Mouse (Mus musculus) lung, adult 18-20 months (tissue): ENCODE measurements at regions not wholly inside any gene's neighbourhood (a gene's known extent, or its start where the extent isn't known, plus 50 kb on each side); places are given as distances from the start of the nearest gene placed in this dataset.

ENCODE experiments used
- DNase-seq, 2 experiments: peaks; one replicate each; pipeline ENCODE4 v3.0.0; 2022; ENCODE audit warnings: mixed read lengths in 2 of 2

DNA sequence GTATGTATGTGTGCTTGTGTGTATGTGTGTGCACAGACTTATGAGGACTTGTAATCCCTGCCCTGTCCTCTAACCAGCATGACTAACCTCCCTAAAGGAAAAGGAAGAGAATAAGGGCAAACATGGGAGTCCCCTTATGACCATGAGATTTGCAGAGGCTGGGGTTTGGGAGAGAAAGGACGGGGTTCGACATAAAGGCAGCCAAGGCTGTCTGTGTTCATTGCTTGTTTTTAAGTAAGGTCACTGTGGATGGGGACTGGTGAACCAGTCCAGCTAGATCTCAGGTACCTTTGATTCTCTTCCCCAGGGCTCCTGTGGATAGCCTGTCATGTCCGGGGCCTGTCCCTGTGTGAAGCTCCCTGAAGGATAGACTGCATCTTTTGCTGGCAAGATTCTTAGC is 55.6 kb downstream of the Irf2bp2 start:
- no peak for DNase-seq

DNA sequence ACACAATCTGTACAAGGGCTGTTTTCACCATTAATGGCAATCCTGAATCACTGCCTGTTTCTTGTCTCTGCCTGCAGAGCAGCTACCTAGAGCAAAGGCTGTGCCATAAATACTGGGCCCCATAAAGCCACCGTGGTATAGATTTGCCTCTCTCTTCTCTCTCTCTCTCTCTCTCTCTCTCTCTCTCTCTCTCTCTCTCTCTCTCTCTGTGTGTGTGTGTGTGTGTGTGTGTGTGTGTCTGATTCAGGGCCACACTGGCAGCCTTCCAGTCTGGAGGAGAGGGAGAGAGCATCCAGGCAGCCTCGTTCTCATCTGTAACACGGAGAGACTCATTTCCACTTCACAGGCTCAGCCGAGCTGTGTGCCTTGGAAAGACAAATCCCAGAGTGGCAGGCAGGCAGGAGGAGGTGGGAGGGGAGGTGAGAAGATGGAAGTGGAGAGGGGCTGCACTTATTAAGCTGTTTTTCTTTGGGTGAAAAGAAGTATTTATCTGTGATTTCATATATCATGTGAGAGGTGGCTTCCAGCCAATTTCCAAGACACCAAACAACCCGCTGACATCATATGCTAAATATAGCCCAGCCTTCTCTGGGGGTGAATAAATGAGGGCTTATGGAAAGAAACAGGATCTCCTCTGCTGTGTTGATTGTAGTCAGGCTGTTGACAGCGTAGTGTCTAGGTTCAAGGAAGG is 56.7 kb downstream of the Irf2bp2 start:
- no peak for DNase-seq

DNA sequence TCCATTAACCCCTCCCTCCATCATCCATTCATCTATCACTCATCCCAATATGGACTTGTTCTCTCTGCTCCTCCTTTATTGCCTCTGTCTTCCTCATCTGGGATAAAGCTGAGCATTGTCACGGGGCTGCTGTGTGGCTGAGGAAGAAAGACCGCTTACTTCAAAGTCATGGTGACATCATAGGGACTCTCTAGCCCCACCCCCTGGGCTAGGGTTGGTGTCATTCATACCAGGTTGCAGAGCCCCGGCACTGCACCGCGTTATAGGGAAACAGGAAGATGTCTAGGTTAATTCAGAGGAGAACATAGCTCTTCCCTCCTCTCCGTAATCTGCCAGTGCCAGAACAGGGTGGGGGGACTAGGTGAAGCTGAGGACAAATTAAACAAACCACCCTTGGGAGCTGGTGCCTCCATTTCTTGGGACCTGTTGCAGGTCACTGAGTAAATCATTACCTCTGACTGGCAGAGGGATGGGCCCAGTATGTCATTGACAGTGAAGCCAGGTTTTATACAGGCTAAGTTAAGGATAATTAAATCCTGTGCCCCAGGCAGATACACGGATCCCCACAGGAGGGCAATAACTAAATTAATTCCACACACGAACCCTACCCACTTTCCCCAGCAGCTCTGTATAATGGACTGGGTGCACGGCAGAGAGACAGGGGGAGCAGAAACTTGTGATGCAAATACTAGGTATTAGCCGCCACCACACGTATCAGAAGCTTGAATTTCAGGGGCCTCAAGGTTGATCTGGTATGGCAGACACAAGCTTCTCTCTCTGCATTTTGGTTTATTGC is 57.5 kb downstream of the Irf2bp2 start:
- DNase-seq, result no peak

DNA sequence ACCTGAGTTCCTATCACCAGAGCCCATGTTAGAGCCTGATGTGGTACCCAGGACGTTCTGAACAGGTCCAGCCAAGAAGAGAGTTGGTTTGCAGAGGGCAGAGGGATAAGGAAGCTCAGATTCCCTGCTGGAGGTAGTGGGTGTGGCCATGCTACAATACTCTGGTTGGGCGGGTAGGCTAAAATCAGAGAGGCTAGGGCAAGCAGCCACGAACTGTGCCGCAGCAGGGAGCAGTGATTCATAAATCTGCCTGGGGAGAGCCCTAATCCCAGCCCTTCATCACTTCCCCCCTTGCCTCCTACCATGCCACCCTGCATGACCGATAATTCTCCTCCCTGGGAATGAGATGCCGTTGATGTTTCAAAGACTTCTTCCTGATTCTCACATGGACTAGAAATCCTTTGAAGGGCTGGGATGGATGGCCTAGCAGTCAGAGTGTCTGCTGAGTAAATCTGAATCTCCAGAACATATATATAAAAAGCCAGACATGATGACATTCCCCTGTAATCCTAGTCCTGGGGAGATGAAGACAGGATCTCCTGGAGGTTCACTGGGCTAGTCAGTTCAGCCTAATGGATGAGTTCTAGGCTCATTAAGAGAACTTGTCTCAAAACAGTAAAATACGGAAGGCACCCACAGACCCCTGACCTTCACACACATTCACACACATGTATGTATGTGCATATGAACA is 57.6 kb upstream of the Tarbp1 start:
- peak; percentile 52 to 58 for DNase-seq

DNA sequence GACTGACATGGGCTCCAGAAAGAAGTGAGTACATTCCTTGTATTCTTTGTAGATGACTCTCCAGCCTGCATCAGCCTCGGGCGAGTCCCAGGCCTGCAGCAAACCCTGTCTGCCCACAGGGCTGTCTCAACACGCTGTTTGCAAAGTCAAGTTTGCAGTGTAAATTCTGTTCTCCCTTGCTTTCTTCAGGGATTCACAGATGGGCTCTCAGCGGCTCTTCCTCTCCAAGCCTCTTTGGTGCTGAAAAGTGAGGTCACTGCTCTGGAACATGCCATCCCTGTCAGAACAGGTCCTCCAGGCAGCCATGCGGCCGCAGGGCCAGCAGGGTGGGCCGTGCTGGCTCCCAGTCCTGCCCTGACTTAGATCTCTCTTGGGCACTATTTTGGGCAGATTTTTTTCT is 56.6 kb upstream of the Tarbp1 start:
- no peak for DNase-seq

DNA sequence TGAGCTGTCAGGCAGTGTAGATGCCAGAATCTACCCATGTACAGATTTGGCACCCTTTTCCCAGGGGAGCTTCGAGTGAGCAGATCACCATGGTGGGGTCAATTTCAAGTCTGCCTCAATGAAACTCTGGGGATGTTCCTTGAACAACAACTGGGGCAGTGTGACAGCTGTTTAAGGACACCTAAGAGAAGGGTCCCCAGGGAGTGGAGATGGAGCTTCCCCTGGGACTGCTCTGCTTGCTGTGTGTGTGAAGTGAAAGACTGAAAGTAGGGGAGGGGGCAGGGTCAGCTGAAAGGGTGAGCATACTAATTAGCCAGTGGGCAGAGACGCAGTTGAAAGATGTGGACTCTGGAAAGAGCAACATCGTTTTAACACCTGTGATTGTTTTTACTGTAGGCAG is 54.5 kb upstream of the Tarbp1 start:
- DNase-seq, result no peak

DNA sequence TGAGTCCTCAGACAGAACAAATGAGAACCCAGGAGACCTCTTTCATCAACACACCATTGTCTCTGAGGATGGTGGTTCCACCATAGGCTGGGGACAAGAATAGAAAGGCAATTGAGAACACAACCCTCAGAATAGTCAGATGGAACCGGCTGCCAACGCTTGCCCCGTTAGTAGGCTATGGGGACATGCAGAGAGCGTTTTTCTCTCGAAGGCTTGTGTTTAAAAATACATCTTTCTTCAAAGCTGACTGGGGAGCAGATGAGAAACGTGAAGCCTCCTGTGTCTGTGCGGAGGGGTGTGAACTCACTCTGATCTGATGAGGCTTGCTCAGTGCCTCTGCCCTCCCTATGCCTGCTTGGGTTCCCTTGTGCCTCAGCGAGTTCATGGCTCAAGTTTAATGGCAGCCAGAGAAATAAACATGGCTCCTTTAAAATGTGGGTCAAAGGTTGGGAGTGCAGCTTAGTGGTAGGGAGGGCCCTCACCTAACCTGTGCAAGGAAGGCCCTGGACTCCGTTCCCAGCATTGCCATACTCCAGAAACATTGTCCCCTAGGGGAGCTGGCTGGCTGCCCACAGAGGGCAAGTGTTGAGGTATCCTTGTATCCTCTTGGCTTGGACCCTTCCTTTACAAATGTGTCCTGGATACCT is 53.7 kb upstream of the Tarbp1 start:
- DNase-seq, result no peak

DNA sequence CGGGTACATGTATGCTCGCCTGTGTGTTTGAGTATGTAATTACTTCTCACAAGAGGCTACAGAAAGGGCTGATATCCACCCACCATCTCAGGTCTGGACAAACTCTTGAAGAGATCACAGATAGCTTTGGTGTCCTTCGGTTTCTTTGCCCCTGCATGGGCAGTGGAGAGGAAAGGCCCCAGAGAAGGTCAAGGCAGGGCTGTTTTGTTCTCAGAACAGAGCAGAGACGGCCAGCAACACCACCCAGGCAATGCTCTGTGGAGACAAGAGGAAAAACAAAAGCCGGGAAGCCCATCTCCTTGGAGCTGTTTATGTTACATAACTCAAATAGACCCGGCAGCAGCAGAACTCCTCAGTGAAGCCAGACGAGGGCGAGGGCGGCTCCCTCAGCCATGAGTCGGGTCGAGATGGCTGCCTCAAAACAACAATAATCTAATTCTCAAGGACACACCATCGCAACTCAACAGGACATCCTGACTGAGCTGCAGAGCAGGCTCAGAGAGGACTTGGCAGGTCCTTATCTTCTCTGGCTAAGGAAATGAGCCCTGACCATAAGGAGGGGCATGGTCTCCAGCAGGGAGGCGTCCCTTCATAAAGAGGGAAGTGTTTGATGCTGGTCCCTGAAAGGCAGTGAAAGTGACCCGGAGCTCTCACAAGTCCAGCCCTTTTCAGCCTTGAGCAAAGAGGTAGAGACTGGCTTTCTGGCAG is 52.2 kb upstream of the Tarbp1 start:
- DNase-seq, result peak; percentile 86 to 91

DNA sequence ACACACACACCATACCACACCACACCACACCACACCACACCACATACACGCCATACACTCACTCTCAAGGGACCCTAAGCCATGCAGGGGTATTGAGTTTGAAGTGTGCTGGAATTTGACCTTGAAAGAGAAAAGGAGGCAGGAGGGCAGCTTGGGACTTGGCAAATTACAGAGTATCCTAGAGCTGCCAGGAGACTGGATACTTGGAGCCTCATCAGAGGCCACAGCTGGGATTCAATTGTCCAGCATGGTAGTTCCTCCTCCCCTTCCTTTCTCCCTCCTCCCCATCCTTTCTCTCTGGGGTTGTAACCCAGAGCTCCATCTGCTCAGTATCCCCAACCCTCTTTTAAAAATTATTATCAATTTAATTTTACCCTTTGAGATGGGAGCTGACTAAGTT is 50.7 kb upstream of the Tarbp1 start:
- no peak for DNase-seq
